Mouse (Mus musculus): ENCODE measurements around the gene Preb. TPM values are rescaled to one million over a fixed set of nuclear protein-coding genes. Genes with fewer than 3 reads are reported as not detected.

Gene Preb
- 250 and 344 TPM in 2 replicates for polyA plus RNA-seq (2012; rRNA removed; ENCODE audit: low replicate concordance)

GRCm38 (mm10) chr5:30959966-30960501 is at the start of gene Preb:
TSS of gene Preb (minus strand) at chr5:30960361.

GRCm38 (mm10) chr5:30968416-30968815 is 8.3 kb upstream of the Preb start, which contains the start of gene Tcf23:
TSS of gene Tcf23 (plus strand) at chr5:30968662.

GRCm38 (mm10) chr5:30944956-30945781 is 15.0 kb downstream of the Preb start, which contains the start of gene Cgref1:
TSS of gene Cgref1 (minus strand) at chr5:30945591.

GRCm38 (mm10) chr5:30921256-30922033 is 38.7 kb downstream of the Preb start, which contains the start of gene Khk:
TSS of gene Khk (plus strand) at chr5:30921431.

GRCm38 (mm10) chr5:30913060-30913841 is 46.9 kb downstream of the Preb start, which contains the start of gene Emilin1:
TSS of gene Emilin1 (plus strand) at chr5:30913402.

GRCm38 (mm10) chr5:30907413-30908059 is 52.6 kb downstream of the Preb start, which contains the start of gene Ost4:
TSS of gene Ost4 (minus strand) at chr5:30907788.

Other genes starting within 250 kb of the Preb start
- gene Dpysl5, start 248.8 kb downstream of the Preb start, polyA plus RNA-seq (2012; rRNA removed; ENCODE audit: low replicate concordance) = 1.1 and 1.2 TPM in 2 replicates
- 42.4 and 51.9 TPM in 2 replicates for gene Mapre3, start 145.7 kb downstream of the Preb start, polyA plus RNA-seq (2012; rRNA removed; ENCODE audit: low replicate concordance)
- 94.4 and 99.5 TPM in 2 replicates for gene Tmem214, start 92.3 kb downstream of the Preb start, polyA plus RNA-seq (2012; rRNA removed; ENCODE audit: low replicate concordance)
- gene Agbl5, start 71.7 kb downstream of the Preb start, polyA plus RNA-seq (2012; rRNA removed; ENCODE audit: low replicate concordance) = 9.7 and 14.6 TPM in 2 replicates
- gene Ost4, start 52.6 kb downstream of the Preb start, polyA plus RNA-seq (2012; rRNA removed; ENCODE audit: low replicate concordance) = 171 and 178 TPM in 2 replicates
- gene Emilin1, start 47.0 kb downstream of the Preb start, polyA plus RNA-seq (2012; rRNA removed; ENCODE audit: low replicate concordance) = 27.5 and 46.9 TPM in 2 replicates
- gene Khk, start 38.9 kb downstream of the Preb start, polyA plus RNA-seq (2012; rRNA removed; ENCODE audit: low replicate concordance) = 35.7 and 36.4 TPM in 2 replicates
- gene Cgref1, start 14.8 kb downstream of the Preb start, polyA plus RNA-seq (2012; rRNA removed; ENCODE audit: low replicate concordance) = 1.5 and 2.5 TPM in 2 replicates
- gene Tcf23, start 8.3 kb upstream of the Preb start, polyA plus RNA-seq (2012; rRNA removed; ENCODE audit: low replicate concordance) = 0.10 and 0.11 TPM in 2 replicates
- gene Atraid, start 88.0 kb upstream of the Preb start, polyA plus RNA-seq (2012; rRNA removed; ENCODE audit: low replicate concordance) = 125 and 213 TPM in 2 replicates
- 94.2 and 109 TPM in 2 replicates for gene Slc5a6, start 88.6 kb upstream of the Preb start, polyA plus RNA-seq (2012; rRNA removed; ENCODE audit: low replicate concordance)
- gene Cad, start 94.4 kb upstream of the Preb start, polyA plus RNA-seq (2012; rRNA removed; ENCODE audit: low replicate concordance) = 38.9 and 72.1 TPM in 2 replicates
- gene Dnajc5g, start 145.9 kb upstream of the Preb start, polyA plus RNA-seq (2012; rRNA removed; ENCODE audit: low replicate concordance) = 0.07 TPM in 1 of 2 replicates, not detected in the other
- gene Slc30a3, start 147.9 kb upstream of the Preb start, polyA plus RNA-seq (2012; rRNA removed; ENCODE audit: low replicate concordance) = 0.13 and 0.33 TPM in 2 replicates
- gene Trim54, start 156.4 kb upstream of the Preb start, polyA plus RNA-seq (2012; rRNA removed; ENCODE audit: low replicate concordance) = 0.12 and 58.4 TPM in 2 replicates
- not detected in 2 replicates for gene Ucn, start 178.5 kb upstream of the Preb start, polyA plus RNA-seq (2012; rRNA removed; ENCODE audit: low replicate concordance)
- 108 and 257 TPM in 2 replicates for gene Mpv17, start 193.9 kb upstream of the Preb start, polyA plus RNA-seq (2012; rRNA removed; ENCODE audit: low replicate concordance)
- 1.9 and 2.9 TPM in 2 replicates for gene Gm29609, start 219.6 kb upstream of the Preb start, polyA plus RNA-seq (2012; rRNA removed; ENCODE audit: low replicate concordance)
- 45.6 and 73.6 TPM in 2 replicates for gene Gtf3c2, start 219.8 kb upstream of the Preb start, polyA plus RNA-seq (2012; rRNA removed; ENCODE audit: low replicate concordance)
- gene Snx17, start 232.9 kb upstream of the Preb start, polyA plus RNA-seq (2012; rRNA removed; ENCODE audit: low replicate concordance) = 84.7 and 87.0 TPM in 2 replicates
- 40.4 and 67.9 TPM in 2 replicates for gene Eif2b4, start 233.1 kb upstream of the Preb start, polyA plus RNA-seq (2012; rRNA removed; ENCODE audit: low replicate concordance)
- 50.0 and 88.9 TPM in 2 replicates for gene Zfp513, start 241.9 kb upstream of the Preb start, polyA plus RNA-seq (2012; rRNA removed; ENCODE audit: low replicate concordance)

Data from mammary gland, adult 2 months (tissue).